Mouse (Mus musculus) liver, embryonic 11.5 days (tissue): ENCODE data around the gene Tmem178. TPM values are rescaled to one million over a fixed set of nuclear protein-coding genes. Genes with fewer than 3 reads are reported as not detected.

Experiments used
- ATAC-seq: fragments of 200-750 bp; cut with Nextera tagmentation; replicated peaks from 2 replicates; pipeline ENCODE4 v1.8.0; 2017; ENCODE audit warnings: moderate number of reproducible peaks, mild to moderate bottlenecking, moderate TSS enrichment, moderate library complexity; ENCODE audit not compliant: low FRiP score
- DNase-seq: peaks from one replicate; pipeline ENCODE4 v3.0.0-alpha.2; 2017; ENCODE audit warnings: low spot score
- H3K27ac ChIP-seq: fragments of 300-500 bp; sonication (generic); 2 replicates; pipeline ENCODE4 v1.5.1; 2014; ENCODE audit warnings: mild to moderate bottlenecking, low read depth, low read length, control low read depth
- H3K27me3 ChIP-seq: fragments of 300-500 bp; sonication (generic); replicated peaks from 2 replicates; pipeline ENCODE4 v1.6.1; 2014; ENCODE audit warnings: low read length, mixed read lengths; ENCODE audit not compliant: control insufficient read depth, insufficient read depth
- H3K36me3 ChIP-seq: fragments of 300-500 bp; sonication (generic); 2 replicates; pipeline ENCODE4 v1.6.1; 2014; ENCODE audit warnings: mild to moderate bottlenecking, low read length, moderate library complexity, mixed read lengths; ENCODE audit not compliant: control insufficient read depth, insufficient read depth
- H3K4me1 ChIP-seq: fragments of 300-500 bp; sonication (generic); replicated peaks from 2 replicates; pipeline ENCODE4 v1.6.1; 2014; ENCODE audit warnings: low read length, mixed read lengths; ENCODE audit not compliant: control insufficient read depth, insufficient read depth
- H3K4me2 ChIP-seq: fragments of 300-500 bp; sonication (generic); 2 replicates; pipeline ENCODE4 v1.6.1; 2014; ENCODE audit warnings: mild to moderate bottlenecking, control low read depth, moderate library complexity
- H3K4me3 ChIP-seq: fragments of 300-500 bp; sonication (generic); 2 replicates; pipeline ENCODE4 v1.5.1; 2014; ENCODE audit warnings: low read depth, low read length, control low read depth
- H3K9ac ChIP-seq: fragments of 300-500 bp; sonication (generic); 2 replicates; pipeline ENCODE4 v1.6.1; 2014; ENCODE audit warnings: low read depth, low read length, control low read depth
- H3K9me3 ChIP-seq: fragments of 300-500 bp; sonication (generic); 2 replicates; pipeline ENCODE4 v1.6.1; 2016; ENCODE audit warnings: low read length, inconsistent platforms, mixed read lengths; ENCODE audit not compliant: control insufficient read depth
- WGBS: fragments of 180-500 bp; shearing (Covaris S2); extraction: QIAGEN DNeasy Blood & Tissue Kit; methylation state at CpG from one replicate; pipeline ENCODE4 v1.1.7; 2014; 5-methylcytosine and 5-hydroxymethylcytosine counted together
- polyA plus RNA-seq: library from polyadenylated mRNA; unstranded; fragments of >200 nt; fragmentation: Nextera tagmentation; extraction: Ambion mirVana; gene quantifications from 2 replicates; pipeline ENCODE4 v1.2.1, GENCODE M21; 2014

Tmem178 gene
- polyA plus RNA-seq, 1 experiment from 2014 or later: 1.9 TPM

- H3K27ac ChIP-seq: no peak overlapping the region
- H3K4me3 ChIP-seq: no peak overlapping the region
- WGBS: 77% methylated on average over 10 of the region's 10 CpGs
- no peak overlapping the region for H3K4me2 ChIP-seq
- H3K27me3 ChIP-seq: peaks cover 13% of the 10 kb centered on the region
- no peak for DNase-seq
- H3K9ac ChIP-seq: no peak overlapping the region
- no peaks in the 10 kb centered on the region for H3K4me1 ChIP-seq
- H3K36me3 ChIP-seq: no peaks in the 10 kb centered on the region
- no peaks in the 10 kb centered on the region for H3K9me3 ChIP-seq
- no peak for ATAC-seq
These were observed 5.5 kb downstream of the Tmem178 start for GRCm38 (mm10) chr17:80949895-80950294.

GRCm38 (mm10) chr17:80952305-80952704 lies 7.9 kb downstream of the Tmem178 start:
- no peak overlapping the region for H3K4me3 ChIP-seq
- DNase-seq: no peak
- H3K9me3 ChIP-seq: no peaks in the 10 kb centered on the region
- ATAC-seq: no peak
- no peak overlapping the region for H3K9ac ChIP-seq
- H3K4me1 ChIP-seq: no peaks in the 10 kb centered on the region
- 71% methylated on average over 7 of the region's 7 CpGs for WGBS
- no peaks in the 10 kb centered on the region for H3K36me3 ChIP-seq
- H3K27me3 ChIP-seq: no peaks in the 10 kb centered on the region
- no peak overlapping the region for H3K27ac ChIP-seq
- no peak overlapping the region for H3K4me2 ChIP-seq

GRCm38 (mm10) chr17:80955415-80955814 lies 11.0 kb downstream of the Tmem178 start:
- Histone ChIP-seq H3K4me3 (no peak overlapping the region), H3K9ac (no peak overlapping the region), H3K36me3 (no peaks in the 10 kb centered on the region), H3K27ac (no peak overlapping the region), H3K27me3 (no peaks in the 10 kb centered on the region), H3K9me3 (no peaks in the 10 kb centered on the region), H3K4me2 (no peak overlapping the region), H3K4me1 (no peaks in the 10 kb centered on the region)
- 66% methylated on average over 7 of the region's 7 CpGs for WGBS
- ATAC-seq: no peak
- DNase-seq: no peak

- Histone ChIP-seq H3K4me3 (no peak overlapping the region), H3K9ac (no peak overlapping the region), H3K4me1 (no peaks in the 10 kb centered on the region), H3K36me3 (no peaks in the 10 kb centered on the region), H3K27me3 (no peaks in the 10 kb centered on the region), H3K9me3 (no peaks in the 10 kb centered on the region), H3K27ac (no peak overlapping the region), H3K4me2 (no peak overlapping the region)
- 74% methylated on average over 10 of the region's 10 CpGs for WGBS
- DNase-seq (no peak), ATAC-seq (no peak)
These were observed 11.8 kb downstream of the Tmem178 start for GRCm38 (mm10) chr17:80955998-80956811.

GRCm38 (mm10) chr17:80958332-80958731 lies 13.9 kb downstream of the Tmem178 start:
- Histone ChIP-seq H3K36me3 (no peaks in the 10 kb centered on the region), H3K9me3 (no peaks in the 10 kb centered on the region), H3K27ac (no peak overlapping the region), H3K27me3 (no peaks in the 10 kb centered on the region), H3K4me2 (no peak overlapping the region), H3K9ac (no peak overlapping the region), H3K4me1 (no peaks in the 10 kb centered on the region), H3K4me3 (no peak overlapping the region)
- no peak for DNase-seq
- WGBS: 66% methylated on average over 6 of the region's 6 CpGs
- no peak for ATAC-seq

- H3K36me3 ChIP-seq: no peaks in the 10 kb centered on the region
- no peaks in the 10 kb centered on the region for H3K4me1 ChIP-seq
- H3K4me3 ChIP-seq: no peak overlapping the region
- 77% methylated on average over 2 of the region's 2 CpGs for WGBS
- H3K4me2 ChIP-seq: no peak overlapping the region
- no peaks in the 10 kb centered on the region for H3K27me3 ChIP-seq
- no peak for DNase-seq
- H3K9me3 ChIP-seq: no peaks in the 10 kb centered on the region
- no peak for ATAC-seq
- H3K27ac ChIP-seq: no peak overlapping the region
- H3K9ac ChIP-seq: no peak overlapping the region
These were observed 15.4 kb downstream of the Tmem178 start for GRCm38 (mm10) chr17:80959840-80960239.

- H3K9me3 ChIP-seq: no peaks in the 10 kb centered on the region
- H3K9ac ChIP-seq: no peak overlapping the region
- ATAC-seq: no peak
- no peaks in the 10 kb centered on the region for H3K27me3 ChIP-seq
- H3K36me3 ChIP-seq: no peaks in the 10 kb centered on the region
- no peak for DNase-seq
- 45% methylated on average over 7 of the region's 7 CpGs for WGBS
- H3K4me3 ChIP-seq: no peak overlapping the region
- no peak overlapping the region for H3K4me2 ChIP-seq
- H3K4me1 ChIP-seq: no peaks in the 10 kb centered on the region
- no peak overlapping the region for H3K27ac ChIP-seq
These were observed 23.0 kb downstream of the Tmem178 start for GRCm38 (mm10) chr17:80967475-80967874.

GRCm38 (mm10) chr17:80969643-80970619 lies 25.5 kb downstream of the Tmem178 start:
- no peak for DNase-seq
- H3K4me1 ChIP-seq: no peaks in the 10 kb centered on the region
- ATAC-seq: no peak

More at GRCm38 (mm10) chr17:80969643-80970619, 25.5 kb downstream of the Tmem178 start:
- 64% methylated on average over 18 of the region's 18 CpGs for WGBS
- H3K9me3 ChIP-seq: no peaks in the 10 kb centered on the region
- no peak overlapping the region for H3K4me3 ChIP-seq
- no peak overlapping the region for H3K27ac ChIP-seq
- H3K4me2 ChIP-seq: no peak overlapping the region
- no peaks in the 10 kb centered on the region for H3K36me3 ChIP-seq
- no peaks in the 10 kb centered on the region for H3K27me3 ChIP-seq
- H3K9ac ChIP-seq: no peak overlapping the region
